Mouse (Mus musculus) small intestine, adult 2 months (tissue): ENCODE data around the gene Abhd2.

Experiments used
- CTCF ChIP-seq: fragments of 200-500 bp; IDR thresholded peaks from 2 replicates; pipeline ENCODE4 v1.5.1; 2012; ENCODE audit warnings: low read depth, mild to moderate bottlenecking, control low read depth, inconsistent platforms, low read length, moderate library complexity, mixed read lengths; ENCODE audit not compliant: insufficient replicate concordance, insufficient read length; ENCODE audit errors: extremely low read depth
- POLR2A ChIP-seq: fragments of 200-500 bp; IDR thresholded peaks from 2 replicates; pipeline ENCODE4 v1.6.1; 2012; ENCODE audit warnings: low read depth, mild to moderate bottlenecking, control low read depth, inconsistent platforms, low read length, moderate library complexity

DNA sequence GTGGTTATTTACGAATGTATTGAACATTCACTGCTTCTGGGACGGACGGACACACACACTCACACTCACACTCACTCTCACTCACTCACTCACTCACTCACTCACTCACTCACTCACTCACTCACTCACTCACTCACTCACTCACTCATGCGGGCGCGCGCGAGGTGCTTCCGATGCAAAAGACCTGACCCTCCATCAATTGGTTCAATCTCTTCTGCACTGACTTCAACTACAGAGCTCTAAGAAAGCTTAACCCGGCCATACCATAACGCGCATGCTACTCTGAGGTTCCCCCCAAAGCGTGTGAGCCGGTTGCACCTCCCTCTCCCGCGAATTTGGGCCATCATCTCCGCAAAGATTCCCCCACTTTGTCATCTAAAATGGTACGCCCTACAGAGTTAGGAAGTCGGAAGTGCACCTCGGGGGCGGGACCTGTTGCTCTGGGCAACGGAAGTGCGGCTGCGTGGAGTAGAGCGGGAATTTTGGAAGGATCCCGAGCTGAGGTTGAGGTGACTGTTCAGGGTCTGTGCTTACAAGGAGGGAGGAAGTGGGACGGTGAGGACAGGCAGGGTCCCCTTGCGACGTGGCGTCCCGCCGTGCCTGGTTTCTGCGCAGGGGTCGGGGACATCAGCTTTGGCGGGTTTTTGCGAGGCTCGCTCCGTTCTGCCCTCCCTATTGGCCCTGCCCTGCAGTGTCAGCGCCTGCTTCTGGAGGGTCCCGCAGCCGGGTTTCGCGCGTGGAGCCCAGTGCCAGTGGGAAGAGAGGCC, 119.1 kb downstream of the Abhd2 start, which contains the start of gene Fanci:
- TF ChIP-seq CTCF, result no peak
- TF ChIP-seq POLR2A, result no peak
